Mouse (Mus musculus): Measurements from ENCODE around the gene Nek10.
"Not testable (repeated sequence)": the region's sequence is repeated elsewhere in the genome, so short reads cannot be mapped to it uniquely, and the experiment has no call there.

The Nek10 gene

GRCm38 (mm10) chr14:14871121-14871520, 67.9 kb downstream of the Nek10 start:
- no peak for DNase-seq

GRCm38 (mm10) chr14:14871700-14872099, 68.5 kb downstream of the Nek10 start:
- peak; percentile 74 for DNase-seq

DNA sequence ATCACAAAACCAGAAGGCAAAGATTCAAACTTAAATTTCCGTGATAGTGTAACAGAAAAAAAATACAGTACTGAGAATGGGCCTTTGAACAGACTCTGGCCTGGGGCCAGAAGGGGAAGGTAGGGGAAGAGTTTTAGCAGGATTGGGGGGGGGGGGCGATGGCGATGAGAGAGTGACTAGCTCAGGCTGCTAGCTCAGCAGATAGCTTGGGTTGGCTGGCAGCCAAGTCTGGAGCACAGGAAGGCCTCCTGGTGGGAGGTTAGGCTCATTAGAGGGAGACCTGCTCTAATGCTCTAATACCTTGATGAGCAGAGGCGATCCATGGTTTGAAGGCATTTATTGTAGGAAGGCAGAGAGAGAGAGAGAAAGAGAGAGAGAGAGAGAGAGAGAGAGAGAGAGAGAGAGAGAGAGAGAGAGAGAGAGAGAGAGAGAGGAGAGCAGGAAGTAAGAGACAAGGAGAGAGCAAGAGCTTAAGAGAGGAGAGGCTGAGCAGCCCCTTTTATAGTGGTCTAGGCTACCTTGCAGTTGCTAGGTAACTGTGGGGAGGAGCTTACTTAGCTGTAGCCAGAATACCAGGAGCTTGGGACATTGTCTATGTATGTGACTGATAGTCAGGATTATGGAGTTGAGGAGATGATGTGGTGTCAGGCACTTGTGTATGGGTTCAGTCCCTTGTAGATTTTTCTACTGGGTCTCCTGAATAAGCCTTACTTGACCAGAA, 90.9 kb downstream of the Nek10 start:
- DNase-seq = peak; percentile 45

DNA sequence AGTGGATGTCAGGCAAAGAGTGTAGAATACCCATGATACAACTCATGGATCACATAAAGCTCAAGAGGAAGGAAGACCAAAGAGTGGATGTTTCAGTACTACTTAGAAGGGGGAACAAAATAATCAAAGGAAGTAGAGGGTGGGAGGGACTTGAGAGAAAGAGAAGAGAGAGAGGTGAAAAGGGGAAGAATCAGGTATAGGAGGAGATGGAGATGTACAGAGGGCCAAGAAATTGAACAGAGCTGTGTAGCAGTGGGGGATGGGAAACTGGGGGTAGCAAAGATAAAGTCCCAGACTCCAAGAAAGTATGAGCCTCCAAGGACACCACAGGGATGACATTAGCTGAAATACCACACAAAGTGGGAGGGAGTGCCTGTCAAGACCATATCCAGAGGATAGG, 91.6 kb downstream of the Nek10 start:
- DNase-seq = no peak

DNA sequence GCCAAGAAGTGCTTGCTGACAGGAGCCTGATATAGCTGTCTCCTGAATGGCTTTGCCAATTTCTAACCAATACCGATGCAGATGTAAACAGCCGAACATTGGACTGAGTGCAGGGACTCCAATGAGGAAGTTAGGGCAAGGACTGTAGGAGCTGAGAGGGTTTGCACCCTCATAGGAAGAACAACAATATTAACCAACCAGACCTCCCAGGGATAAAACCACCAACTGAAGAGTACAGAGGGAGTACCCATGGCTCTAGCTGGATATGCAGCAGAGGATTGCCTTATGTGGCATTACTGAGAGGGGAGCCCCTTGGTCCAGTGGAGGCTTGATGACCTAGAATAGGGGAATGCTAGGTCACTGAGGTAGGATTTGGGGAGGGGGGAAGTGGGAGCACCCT, 92.1 kb downstream of the Nek10 start:
- no peak for DNase-seq

DNA sequence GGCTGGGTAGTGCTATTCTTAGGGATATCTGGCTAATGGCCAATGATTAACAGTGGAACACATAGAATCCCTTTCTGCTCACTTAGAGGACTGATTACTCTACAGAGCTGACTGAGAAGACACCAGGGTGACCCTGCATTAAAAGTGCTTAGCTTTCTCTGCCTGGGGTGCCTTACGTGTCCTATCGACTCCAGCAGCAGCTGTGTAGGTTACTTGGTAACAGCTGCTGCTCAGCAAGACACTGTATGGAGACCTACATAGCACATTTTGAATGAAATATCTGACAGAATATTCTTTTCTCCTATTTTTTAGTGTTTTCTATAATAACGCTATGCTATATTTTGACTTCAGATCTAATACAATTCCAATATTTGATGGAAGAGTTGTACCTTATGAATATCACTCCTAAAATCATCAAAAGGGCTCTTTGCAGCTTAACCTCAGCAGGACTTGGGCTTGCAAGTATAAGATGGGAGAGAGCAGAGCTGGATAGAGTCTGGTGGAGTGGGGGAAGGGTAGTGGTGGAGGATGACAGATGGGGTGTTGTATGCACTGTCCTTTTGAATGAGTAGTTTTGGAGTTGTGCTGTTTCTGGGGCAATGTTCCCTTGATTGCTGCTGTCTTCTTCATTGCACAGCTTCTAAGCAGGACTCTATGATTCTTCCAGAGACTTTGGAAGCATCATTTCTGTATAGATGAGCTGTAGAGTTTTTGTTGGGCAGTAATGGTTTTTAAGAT, 93.4 kb downstream of the Nek10 start:
- DNase-seq = no peak

DNA sequence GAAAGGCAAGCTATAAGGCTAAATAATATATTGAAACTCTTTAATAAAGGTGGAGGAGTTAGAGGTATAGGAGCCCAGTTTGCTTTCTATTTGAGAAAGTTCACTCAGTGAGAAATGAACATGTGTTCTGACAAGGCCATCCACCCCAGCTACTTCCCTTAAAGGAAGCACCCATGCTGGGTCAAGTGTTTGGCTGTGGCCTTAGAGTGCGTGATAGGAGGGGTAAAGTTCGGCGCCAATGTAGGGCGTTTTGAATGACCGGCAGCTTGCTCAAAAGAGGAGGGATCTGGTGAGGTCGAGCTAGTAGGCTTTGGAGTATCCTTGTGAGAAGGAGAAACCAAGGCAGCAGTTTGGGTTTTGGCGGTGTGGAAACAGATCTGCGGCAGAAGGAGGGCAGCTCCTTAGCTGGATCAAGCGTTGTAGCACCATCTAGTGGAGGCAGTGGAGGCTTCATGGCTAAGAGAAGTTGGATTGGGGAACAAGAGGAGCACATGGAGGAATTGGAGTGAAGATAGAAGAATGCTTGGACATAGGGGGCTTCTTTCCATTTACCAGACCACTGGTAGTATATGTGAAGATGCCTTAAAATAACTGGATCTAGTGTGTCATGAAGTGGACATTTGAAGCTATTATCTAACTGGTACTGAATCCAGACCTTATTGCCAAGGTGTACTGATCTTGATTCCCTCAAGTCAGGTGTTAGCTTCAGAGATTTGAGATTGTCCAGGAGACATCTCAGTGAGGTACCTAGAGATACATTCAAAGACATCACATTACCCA, 101.7 kb downstream of the Nek10 start:
- peak; percentile 65 for DNase-seq

DNA sequence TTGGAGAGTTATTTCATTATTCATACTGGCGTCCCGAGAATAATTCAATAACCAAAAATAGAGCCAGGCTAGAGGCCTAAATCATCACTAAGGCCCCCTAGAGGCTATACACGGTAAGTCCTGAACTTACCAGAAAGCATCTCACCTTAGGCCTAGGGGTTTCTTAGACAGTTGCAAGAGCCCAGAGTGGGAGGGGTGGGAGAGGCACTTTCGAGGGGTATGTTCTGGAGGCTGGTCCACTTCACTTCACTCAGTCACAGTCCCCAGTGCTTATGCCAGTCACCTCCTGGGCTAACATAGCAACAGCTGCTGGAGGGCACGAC, 102.3 kb downstream of the Nek10 start:
- no peak for DNase-seq

DNA sequence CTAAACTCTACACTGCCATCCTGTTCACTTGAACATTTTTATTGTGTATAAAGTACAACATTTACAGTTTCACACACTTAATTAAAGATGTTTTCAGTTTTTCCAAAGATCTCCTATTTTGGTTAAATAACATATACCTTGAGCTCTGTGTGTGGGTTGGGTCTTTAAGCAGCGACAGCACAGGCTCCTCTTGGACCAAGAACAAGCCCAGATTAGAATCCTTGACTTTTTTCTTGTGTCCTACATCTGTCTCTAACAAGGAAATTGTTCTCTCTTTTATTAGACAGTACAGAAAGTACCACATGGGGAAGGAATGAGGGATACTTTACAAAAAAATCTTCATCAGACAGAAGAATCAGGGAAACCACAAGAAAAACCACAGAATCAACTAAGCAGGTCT, 122.4 kb downstream of the Nek10 start:
- no peak for DNase-seq

GRCm38 (mm10) chr14:14927559-14927958, 124.3 kb downstream of the Nek10 start:
- DNase-seq = no peak

DNA sequence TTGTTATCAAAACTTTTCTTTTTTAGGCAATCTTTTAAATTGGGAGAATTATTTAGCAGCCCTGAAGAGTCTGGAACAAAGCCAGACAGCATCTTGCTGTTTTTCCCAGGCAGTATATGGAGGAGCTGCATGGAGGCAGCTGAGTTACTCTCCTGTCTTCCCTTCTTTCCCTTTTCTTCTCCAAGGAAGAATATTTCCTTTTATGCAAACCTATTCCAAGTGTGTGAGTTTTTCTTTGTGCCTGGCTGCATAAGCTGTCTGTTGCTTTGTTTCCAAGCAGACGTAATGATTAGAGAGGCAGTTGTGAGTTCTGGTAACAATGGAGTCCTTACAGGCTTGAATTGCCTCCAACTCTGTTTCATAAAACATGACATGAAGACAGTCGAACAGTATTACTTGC, 131.8 kb downstream of the Nek10 start:
- no peak for DNase-seq

DNA sequence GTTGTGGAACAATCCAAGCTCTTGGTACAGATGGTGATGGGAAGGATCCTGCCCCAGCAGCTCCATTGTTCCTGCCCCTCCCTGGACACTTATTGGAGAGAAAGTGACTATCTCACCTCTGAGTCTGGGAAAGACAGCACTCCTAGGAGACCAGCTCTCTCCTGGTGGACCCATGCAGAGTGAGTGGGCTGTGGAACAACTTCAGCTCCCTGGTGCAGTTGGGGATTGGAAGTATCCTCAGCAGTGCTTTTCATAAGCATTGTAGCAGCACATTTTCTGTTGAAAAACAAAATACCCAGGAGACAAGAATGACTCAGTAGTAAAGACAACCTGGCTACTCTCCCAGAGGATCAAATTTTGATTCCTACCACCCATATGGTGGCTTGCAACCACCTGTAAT, 142.7 kb downstream of the Nek10 start:
- no peak for DNase-seq

GRCm38 (mm10) chr14:14949023-14949422, 145.8 kb downstream of the Nek10 start:
- no peak for DNase-seq

GRCm38 (mm10) chr14:14951808-14952207, 148.6 kb downstream of the Nek10 start:
- no peak for DNase-seq

DNA sequence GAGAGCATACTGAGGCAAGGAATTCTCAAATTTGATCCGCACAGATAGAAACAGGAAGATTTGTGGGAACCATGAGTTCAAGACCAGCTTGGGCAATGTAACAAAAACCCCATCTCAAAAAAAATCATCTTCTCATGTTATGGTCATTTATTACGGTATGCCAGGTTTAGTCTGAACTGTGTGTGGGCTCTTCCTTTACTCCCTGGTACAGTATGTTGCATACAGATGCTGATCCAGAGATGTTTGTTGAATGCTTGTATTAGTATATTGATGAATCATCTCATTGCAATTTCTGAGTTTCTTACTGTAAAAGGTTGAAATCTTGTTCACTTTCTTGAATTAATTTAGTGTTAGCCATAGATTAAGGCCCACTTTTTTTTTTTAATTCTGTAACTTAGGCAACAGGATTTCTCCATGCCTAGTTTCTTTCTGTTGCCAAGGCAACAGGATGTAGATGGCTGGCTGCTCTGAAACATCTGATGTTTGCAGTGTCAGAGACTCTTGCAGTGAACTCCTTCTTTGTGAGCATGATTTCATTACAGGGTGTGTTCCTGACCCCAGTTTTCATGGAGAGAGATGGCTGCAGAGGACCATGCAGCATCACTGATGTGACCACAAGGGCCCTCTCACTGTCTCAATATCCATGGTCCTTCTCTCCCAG, 156.7 kb downstream of the Nek10 start:
- no peak for DNase-seq

DNA sequence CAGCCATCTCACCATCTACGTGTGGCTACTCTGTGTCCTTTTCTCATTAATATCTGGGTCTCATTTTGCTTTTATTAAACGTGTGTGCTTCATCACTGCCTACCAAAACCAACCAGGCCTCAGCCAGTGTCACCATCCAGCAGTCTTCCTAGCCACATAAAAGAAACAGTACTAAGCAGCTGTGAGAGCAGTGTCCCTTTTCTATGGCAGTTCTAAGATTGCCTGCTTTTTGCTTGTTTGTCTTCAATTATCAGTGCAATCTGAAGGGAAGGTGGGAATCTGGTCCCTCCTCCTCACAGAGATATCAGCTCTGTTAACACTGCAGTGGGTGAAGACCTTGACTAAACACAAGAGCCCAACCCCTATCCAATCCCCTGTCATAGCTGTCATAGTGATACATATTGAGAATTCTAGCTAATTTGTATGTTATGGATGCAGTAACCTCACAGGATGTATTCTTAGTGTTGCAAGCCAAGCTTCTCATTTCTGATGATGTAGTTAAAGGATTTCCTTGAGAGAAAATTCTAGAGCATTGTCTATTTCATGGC, 157.3 kb downstream of the Nek10 start:
- no peak for DNase-seq

GRCm38 (mm10) chr14:14970633-14971032, 167.4 kb downstream of the Nek10 start:
- no peak for DNase-seq

DNA sequence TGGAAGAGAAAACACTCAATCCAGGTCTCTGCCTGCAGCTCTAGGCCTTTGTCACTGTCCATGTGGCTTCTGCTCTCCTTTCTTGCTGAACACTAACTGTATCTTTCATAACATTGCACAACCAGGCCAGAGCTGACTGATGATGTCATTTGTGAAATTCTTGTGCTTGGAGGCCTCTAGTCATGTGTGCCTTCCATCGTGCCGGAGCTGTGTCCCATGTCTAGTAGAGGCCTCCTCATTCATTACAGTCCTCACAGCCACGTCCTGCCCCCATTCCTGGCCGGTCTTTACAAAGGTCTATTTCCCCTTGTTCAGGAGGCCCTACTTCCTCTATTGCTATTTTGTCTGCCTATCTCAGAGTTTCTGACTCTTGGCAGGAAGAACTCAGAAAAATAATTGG, 167.8 kb downstream of the Nek10 start:
- DNase-seq = no peak

GRCm38 (mm10) chr14:14974156-14974555, 170.9 kb downstream of the Nek10 start:
- DNase-seq = no peak

- not testable (repeated sequence) for DNase-seq
Measured at GRCm38 (mm10) chr14:14984106-14984505, 180.9 kb downstream of the Nek10 start.

DNA sequence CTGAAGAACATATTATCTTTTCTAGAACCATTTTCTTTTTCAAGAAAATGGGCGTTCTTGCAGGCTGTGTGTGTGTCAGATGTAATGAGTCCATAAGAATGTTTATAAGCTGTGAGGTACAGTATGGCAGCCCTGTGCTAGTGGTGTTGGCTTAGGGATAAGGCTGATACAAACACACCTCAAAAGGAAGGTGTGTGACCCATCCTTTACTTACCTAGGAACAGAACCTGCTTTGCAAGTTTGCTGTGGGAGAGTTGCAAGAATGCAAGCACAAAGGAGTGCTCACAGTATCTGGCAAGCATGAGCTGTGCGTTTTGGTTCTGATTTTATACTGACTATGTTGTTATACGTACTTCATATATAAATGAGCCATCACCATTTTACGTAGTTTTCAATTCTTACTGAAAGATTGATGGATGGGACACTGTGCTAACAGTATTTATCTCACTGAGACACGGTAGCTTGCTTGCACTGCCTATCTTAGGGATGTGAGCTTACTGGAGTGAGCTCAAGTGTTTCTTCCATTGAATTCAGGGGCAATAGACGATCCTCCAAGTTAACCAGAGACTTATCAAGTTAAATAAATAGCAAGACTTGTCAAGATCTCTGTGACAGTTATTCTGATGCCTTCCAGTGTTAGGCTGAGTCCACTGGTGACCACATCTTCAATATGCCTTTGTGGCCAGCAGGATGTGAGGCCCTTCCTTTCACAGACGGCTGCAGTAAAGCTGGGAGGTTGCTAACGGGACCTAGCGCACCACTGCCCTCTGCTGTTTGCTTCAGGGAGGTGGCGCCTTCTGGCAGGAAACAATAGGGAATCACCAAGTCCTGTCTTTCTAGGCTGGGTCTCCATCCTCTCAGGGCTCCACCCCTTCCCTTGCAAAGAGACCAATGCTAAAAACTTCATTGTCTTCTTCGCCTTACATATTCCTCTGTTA, 181.8 kb downstream of the Nek10 start:
- DNase-seq = peak; percentile 40

DNA sequence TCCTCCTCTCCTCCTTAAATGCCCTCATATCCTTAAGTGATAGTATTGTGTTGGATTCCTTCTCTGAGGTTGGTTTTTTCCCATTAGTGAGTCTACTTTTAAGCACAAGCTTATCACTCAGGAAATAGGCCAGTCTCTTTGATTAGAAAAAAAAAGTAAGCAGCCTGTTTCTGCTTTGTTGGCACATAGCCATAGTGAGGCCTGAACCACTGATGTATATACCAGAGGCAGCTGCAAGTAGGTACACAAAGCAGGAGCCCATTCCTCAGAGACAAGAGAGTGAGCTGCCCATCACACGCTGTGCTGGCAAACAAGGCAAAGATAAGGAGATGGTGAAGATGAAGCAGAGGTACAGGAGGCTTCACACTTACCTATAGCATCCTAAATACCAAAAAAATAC, 184.2 kb downstream of the Nek10 start:
- no peak for DNase-seq

Data from cerebellum, adult 11-12 months (tissue).